Mouse (Mus musculus) v-Abl transformed pro-B cells (cell line): ENCODE measurements at regions not wholly inside any gene's neighbourhood (a gene's known extent, or its start where the extent isn't known, plus 50 kb on each side); places are given as distances from the start of the nearest gene placed in this dataset.

ENCODE experiments used
- in situ Hi-C, 2 experiments: fragments of 400-800 bp; cut with MboI; formaldehyde crosslinking; loops; one replicate each; pipeline ENCODE4 v1.15.1; 2025; ENCODE audit not compliant: unreplicated experiment in 2 of 2

DNA sequence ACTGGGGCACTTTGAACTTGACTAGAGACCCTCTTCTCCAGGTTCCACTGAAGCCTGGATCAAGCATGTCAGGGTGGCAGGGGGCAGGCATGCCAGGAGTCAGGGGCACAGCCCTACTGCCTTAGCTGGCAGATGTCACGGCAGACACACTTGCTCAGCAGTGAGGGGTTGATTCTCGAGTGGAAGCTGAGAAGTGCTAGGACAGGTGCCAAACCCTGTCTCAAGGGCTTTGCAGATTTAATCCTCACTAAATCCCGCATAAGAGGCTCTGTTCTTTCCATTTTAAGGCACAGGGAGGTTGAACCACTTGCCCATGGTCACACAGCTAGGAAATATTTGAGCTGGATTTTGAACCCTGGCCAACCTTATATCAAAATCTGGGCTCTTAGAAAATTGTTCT, 223.5 kb upstream of the Mvb12b start:
- in situ Hi-C loops = no loop called here

- in situ Hi-C loops = no loop called here
Observed at GRCm38 (mm10) chr2:34110582-34110981, 222.8 kb upstream of the Mvb12b start.

- in situ Hi-C loops = no loop called here
Observed at GRCm38 (mm10) chr2:34107566-34108303, 220.0 kb upstream of the Mvb12b start.

DNA sequence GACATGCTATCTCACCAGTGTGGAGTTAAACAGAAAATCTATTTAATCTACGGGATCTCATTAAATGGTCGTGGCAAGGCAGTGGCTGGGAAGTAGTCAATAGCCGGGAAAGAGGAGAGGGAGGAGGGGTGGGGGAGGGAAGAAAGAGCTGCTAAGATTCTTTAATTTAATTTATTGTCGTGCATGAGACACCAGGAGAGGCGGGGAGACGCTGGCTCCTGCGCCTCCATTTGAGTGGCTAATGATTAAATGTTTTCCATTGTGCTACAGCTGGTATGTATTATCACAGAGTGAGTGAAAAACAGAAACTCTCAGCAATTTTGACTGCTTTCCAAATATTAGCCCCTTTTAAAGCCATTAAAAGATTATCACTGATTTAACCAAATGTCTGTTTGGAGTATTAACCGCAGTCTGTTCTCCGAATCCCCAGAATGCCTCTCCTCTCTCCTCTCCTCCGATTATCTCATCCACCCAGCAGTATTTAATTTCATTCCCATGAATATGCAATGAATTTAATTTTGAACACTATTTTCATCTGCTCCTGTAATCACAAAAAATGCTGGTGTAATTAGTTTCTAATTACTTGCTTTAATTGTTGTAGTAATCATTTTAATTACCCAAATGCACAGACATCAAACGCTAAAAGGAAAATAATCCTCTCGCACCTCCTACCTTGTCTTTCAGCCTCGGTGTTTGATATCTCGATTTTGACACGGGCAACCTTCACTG, 219.3 kb upstream of the Mvb12b start:
- in situ Hi-C loops = no loop called here

DNA sequence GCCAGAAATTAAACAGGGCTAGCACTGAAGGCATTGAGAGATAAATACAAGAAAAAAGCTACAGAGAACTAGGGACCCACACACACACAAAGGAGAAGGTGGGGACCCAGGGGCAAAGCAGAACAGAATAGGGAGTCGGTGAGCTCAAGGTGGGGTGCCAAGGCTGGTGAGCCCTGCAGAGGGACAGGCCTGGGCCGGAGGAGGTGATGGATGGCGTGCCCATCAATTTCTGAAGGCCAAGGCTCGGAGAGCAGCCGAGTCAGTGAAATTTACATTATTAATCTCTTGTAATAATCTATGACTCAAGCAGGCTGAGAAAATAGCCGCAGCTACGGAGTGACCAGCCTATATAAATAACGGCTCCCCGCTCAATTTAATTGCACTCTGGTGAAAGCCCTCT, 218.5 kb upstream of the Mvb12b start:
- in situ Hi-C loops = no loop called here

- in situ Hi-C loops = no loop called here
Observed at GRCm38 (mm10) chr2:34105271-34106051, 217.7 kb upstream of the Mvb12b start.

DNA sequence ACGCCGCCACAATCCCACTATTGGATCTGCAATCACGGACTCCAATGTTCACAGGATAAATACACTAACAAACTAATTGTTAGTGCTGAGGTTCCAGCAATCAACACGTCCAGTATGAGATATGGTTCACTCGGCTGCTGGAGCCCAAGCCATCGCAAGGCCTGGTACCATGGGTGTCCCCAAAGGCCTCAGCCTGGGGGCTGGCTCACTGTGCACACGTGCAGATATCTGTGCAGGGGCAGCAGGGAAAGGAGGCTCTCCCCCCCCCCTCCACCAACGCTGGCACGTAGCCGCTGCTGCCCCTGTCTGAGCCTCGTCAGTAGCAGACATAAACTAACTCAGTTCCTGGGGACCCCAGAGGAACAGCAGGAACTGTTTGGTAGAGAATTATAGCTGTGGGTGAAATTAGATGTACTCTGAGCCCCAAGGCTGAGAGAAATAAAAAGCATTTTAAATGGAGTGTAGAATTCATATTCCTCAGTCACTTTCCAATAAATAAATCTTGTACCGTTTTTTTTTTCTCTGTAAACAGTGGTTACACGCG, 210.3 kb upstream of the Mvb12b start:
- in situ Hi-C loops = no loop called here

DNA sequence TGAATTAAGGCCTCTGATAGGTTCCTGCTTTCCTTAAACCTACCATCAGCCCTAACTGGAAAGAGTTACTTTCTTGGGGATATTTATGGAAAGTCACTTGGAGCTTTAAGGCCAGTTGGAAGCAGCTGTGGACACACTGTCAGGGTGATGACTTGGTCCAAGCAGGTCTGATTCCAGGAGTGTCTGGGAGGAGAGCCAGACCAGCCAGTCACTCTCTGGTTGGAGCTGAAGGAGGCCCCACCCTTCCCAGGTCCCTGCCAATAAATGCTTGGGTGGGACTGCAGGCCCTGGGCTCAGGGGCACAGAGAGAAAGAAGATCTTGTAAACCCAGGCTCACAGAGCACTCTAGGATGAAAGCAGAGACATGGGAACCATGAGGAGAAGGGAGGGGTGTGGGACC, 208.8 kb upstream of the Mvb12b start:
- in situ Hi-C loops = no loop called here

DNA sequence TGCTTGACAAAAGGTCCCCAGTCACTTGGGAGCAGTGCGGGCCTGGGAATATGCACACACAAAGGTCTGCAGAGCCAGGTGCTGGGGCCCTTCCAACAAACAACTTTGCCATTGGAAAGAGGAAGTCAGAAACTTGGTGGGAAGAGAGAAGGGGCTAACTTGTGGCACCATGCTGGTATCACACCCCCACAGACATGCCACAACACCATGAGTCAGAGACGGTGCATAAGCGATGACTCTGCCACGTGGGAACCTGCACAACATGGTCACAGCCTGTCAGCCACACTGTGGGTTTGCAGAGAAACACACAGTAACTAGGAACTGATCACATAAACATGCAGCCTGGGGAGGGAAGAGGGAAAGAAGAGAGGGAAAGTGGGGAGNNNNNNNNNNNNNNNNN, 201.1 kb upstream of the Mvb12b start:
- in situ Hi-C loops = no loop called here

- in situ Hi-C loops = no loop called here
Observed at GRCm38 (mm10) chr2:34086130-34086529, 198.4 kb upstream of the Mvb12b start.

DNA sequence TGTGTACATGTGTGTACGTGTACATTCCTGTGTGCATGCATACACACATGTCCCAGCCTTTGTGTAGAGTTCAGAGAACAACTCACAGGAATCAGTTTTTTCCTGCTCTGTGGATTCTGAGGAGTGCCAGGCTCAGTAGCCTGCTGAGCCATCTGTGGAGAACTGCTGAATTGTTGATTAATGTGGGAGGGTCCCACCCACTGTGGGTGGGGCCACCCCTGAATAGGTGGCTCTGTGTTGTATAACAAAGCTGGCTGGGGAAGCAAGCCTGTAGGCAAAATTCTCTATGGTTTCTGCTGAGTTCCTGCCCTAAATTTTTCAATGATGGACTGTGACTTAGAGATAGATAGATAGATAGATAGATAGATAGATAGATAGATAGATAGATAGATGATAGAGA, 196.8 kb upstream of the Mvb12b start:
- in situ Hi-C loops = no loop called here

DNA sequence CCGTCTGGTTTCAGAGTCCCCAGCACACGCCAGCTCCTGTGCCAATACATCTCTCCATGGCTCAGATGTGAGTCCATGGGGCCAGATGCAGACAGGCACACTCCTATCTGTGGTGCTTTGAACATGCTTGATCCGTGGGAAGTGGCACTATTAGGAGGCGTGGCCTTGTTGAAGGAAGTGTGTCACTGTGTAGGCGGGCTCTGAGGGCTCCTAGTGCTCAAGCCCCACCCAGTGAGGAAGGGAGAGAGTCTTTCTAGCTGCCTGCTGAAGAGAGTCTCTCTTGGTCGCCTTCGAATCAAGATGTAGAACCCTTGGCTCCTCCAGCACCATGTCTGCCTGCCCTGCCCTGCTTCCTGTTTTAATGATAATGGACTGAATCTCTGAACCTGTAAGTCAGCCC, 194.7 kb upstream of the Mvb12b start:
- in situ Hi-C loops = no loop called here

DNA sequence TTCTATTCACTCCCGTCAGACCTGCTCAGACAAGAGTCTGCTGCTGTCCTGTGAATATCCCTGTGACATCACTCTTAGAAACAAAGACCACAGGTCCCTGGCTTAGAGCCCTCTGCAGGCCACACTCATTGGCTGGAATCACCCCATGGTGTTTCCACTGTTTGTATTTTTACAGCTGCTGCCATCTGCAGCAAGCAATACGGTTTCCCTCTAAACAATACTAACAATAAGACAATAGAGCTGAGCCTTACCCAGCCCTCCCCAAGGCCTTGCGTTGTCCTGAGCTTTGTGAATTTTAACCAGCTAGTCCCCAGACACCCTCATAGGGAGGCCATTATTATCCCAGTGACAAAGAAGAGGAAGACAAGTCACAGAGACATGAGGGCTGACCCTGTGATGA, 192.4 kb upstream of the Mvb12b start:
- in situ Hi-C loops = no loop called here

GRCm38 (mm10) chr2:34079282-34079681, 191.5 kb upstream of the Mvb12b start:
- in situ Hi-C loops = no loop called here

GRCm38 (mm10) chr2:34078875-34079262, 191.1 kb upstream of the Mvb12b start:
- in situ Hi-C loops = no loop called here

GRCm38 (mm10) chr2:34078248-34078874, 190.6 kb upstream of the Mvb12b start:
- in situ Hi-C loops = no loop called here

GRCm38 (mm10) chr2:34076346-34076745, 188.6 kb upstream of the Mvb12b start:
- in situ Hi-C loops = no loop called here

DNA sequence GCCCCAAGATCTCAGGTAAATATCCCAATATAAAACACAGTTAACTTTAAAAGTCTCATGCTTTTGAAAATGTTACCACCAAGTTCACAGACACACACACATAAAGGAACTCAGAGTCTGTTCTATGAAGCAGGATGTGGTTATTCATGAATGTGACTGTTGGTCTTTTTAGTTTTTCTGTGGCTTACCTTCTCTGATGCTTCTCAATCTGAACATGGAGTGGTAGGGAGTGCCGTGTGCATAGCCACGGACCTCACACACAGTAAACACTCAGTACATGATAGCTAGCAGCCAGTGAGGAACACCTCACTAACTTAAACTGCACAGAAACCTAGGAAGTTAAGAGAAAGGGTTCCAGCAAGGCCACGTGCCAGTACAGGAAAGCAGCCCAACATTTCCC, 186.3 kb upstream of the Mvb12b start:
- in situ Hi-C loops = no loop called here

DNA sequence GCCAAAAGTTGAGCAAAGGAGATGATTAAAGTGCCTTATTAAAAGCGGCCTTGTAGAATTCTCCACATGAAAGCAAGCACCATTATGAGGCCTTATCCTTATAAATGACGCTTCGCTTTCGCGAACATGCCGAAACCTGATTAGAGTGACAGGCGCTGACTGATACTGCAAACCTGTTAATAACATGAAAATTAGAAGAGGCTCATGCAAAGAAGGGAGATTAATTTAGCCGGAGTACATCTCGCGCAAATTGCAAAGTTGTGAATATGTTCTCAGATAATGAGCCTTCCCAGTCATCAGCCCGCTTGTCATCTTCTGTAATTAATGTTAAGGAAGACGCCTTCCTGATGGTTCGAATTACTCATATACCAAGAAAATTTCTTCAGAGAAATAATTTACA, 177.8 kb upstream of the Mvb12b start:
- in situ Hi-C loops = no loop called here

DNA sequence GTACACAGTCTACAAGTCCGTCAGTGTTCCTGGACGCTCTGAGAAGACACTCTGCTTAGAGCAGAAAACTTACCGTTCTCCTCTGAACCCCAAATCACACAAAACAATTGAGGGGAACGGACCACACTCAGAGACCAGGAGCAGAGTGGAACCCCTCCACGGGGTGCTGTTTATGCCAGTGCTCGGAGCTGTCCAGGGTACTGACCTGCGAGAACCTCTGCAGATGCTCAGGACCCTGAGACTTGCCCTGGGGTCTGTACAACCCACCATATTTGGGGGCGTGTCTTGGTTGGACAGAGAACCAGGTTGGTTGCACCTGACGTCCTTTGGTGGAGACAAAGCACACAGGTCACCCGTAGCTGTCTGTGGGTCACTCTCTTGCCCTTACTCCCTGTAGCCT, 177.3 kb upstream of the Mvb12b start:
- in situ Hi-C loops = no loop called here

GRCm38 (mm10) chr2:34056552-34056951, 168.8 kb upstream of the Mvb12b start:
- in situ Hi-C loops = no loop called here
